Mouse (Mus musculus): ENCODE data around the gene Kif5a. TPM values are rescaled to one million over a fixed set of nuclear protein-coding genes. Genes with fewer than 3 reads are reported as not detected.
A peak's percentile ranks its signal among the peaks of the same experiment; 100 is the strongest.
"Not testable (repeated sequence)": the region's sequence is repeated elsewhere in the genome, so short reads cannot be mapped to it uniquely, and the experiment has no call there.

The Kif5a gene
- total RNA-seq, 4 experiments from 2014 or later, result 1,113 to 1,308 (median 1,238) TPM

DNA sequence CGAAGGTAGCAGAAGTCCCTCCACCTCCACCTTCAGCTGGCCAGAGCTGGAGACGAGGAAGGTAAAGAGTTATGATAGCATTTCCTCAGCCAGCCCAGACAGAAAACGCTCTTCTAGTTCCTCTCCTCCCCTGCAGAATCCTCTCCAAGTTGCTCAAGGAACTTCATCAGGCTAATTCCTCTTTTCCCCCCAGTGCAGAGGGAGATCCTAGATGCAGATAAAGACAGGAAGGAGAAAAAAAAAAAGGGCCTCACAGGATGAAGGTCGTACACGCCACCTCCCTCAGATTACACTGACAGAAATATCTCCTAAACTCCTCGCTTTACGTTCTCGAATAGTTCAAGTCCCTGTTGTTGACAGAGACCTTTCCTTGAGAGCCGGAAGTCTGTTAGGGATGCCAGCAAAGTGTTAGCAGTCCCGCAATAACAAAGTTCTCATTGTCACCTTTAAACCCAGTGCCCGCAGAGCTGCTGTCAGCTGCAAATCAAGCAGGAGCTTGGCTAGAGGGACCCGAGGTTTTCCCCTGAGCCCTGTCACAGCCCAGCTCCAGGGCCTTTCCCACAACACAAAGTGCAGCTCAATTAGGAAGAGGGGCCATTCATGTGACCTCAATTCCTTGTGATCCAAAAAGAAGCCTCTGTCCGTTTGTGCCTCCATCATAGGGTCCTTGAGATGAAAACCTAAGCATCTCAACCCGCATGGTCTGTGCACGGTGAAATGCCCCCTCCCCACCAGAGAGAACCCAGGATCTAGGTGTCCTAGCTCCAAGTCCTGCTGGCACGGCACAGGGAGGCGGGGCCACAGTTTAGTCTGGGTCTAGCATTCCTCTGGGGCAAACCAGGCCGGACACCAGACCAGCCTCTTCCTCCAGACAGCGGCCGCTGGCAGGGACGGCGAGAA, 68.5 kb downstream of the Kif5a start:
- DNase-seq (ENCODE audit: low spot score in 2 of 2), result peak in 1 of 2 experiments; percentile 40

DNA sequence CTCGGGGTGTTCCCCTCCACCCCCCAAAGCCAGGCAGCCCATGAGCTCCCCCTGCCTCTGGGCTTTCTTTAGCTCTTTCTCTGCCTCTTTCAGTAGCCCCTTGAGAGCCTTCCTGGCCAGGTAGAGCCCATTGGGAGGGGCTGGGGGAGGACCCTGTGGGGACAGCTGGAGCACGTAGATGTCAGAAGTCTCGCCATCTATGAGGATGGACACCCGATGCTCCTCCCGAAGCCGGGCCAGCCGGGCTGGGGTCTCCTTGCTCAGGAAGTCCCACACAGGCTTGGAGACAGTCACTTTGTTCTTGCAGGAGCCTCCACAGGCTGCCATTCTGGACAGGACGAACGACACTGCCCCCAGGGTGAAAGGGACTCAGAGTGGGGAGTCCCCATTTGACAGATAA, 70.1 kb downstream of the Kif5a start:
- no peak for DNase-seq (ENCODE audit: low spot score in 2 of 2)

DNA sequence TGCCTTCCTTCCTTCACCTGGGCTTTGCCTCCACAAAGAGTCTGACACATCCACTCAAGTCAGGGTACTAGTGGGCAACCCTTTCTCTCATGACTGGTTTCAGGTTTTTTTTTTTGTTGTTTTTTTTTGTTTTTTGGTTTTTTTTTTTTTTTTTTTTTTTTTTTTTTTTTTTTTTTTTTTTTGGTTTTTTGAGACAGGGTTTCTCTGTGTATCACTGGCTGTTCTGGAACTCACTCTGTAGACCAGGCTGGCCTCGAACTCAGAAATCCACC, 71.2 kb downstream of the Kif5a start:
- DNase-seq (ENCODE audit: low spot score in 2 of 2), result not testable (repeated sequence)

DNA sequence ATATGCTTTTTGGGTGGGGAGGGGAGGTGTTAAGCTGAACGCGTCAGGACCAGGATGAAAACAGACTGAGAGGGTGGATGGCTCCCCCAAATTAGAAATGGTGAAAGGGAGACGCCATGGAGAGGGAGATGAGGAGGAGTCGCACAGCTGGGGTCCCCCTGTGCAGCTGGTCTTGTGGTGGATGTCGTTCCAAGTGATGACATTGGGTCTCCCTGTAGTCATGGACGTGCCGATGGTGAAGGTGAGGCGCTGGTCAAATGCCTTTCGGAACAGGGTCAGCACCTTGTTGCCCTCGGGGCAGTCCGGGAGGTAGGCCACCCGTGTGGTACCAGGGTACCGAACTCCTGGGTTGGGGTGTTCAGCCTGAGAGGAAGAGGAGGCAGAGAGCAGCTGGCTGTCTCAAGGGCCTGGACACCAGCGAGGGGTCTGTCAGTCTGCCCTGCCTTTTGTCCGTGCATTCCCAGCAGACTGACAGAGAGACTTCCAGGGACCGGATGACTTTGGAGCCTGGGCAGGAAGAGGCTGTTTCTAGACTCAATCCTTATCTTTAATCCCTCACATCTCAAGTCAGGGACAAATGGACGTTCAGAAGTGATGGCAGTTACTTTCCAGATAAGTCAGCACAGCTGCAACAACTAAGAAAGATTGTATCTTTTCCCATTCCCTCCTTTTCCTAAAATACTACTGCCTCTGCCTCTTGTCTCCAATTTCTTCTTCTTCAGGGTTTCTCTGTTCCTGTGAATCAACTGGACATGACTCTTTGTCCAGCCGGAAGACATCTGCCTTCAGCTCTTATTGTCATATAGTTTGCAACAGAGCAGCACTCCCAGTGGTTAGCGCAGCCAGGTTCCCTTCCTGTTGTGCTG, 71.7 kb downstream of the Kif5a start:
- DNase-seq (ENCODE audit: low spot score in 2 of 2), result no peak

DNA sequence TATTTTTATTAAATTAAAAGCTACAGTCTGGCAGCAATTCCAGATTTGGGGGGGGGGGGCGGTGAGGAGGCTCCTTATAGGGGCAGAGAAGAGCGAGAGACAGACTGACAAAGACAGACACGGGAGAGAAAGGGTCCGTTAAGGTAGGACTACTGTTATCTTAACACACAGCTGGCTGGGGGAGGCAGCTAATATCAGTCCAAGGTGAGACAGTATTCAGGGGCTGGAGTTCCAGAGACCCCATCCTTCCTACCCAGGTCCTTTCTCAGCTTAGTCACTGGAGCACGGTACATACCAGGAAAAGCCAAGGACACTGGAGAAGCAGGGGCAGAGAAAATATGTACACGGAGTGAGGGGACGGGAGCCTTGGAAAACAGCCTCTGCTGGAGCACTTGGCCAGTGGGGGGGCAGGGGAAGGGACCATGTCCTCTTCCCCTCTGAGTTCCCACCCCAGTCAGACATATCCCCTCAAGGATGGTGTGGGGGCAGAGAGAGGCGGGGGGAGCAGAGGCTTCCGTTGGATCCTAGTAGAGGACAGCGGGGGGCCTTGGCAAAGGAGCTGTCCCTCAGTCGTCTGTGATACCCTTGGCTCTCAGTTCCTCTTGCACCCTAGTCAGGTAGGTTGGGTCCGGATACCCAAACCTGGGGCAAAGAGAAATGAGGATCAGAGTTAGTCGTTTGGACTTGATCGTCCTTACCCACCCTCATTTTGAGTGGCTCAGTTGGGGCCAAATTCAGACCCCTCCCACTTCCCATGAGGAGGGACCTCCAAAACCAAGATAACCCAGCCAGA, 72.6 kb downstream of the Kif5a start:
- DNase-seq (ENCODE audit: low spot score in 2 of 2), result no peak

DNA sequence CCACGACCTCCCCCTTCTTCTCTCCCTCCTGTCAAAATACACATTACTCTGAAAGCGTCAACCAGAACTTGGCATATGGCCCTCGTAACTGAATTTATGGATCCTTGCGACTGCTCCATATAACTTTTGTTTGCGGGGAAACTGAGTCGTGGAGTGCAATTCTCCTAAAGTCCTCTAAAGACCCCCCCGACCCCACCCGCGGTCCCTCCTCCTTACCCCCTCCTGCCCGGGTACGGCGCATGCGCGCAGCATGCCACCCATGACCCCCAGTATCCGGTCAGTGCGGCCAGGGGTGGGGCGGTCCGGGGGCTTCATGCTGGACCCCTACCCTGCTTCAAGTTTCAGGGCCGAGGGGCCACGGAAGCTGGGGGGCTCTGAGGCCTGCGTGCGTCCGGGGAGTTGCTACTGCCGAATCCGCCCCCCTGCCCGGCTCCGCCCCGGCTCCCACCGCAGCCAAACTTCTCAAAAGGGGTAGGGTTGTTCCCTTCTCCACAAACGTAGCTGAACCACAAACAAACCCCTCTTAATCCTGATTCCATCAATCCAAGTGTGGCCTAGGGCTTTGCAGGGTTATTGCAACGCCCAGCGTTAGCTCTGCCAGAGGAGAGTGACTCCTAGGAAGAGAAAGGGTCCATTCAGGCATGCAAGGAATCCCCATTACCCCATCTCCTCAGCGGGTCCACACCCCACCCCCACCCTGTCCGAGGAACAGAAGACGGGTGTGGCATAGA, 73.3 kb downstream of the Kif5a start, which contains the start of gene Arhgef25:
Gene Arhgef25 (minus strand): TSS at position 433 of the 731 bp plus-strand sequence.
- no peak for DNase-seq (ENCODE audit: low spot score in 2 of 2)

DNA sequence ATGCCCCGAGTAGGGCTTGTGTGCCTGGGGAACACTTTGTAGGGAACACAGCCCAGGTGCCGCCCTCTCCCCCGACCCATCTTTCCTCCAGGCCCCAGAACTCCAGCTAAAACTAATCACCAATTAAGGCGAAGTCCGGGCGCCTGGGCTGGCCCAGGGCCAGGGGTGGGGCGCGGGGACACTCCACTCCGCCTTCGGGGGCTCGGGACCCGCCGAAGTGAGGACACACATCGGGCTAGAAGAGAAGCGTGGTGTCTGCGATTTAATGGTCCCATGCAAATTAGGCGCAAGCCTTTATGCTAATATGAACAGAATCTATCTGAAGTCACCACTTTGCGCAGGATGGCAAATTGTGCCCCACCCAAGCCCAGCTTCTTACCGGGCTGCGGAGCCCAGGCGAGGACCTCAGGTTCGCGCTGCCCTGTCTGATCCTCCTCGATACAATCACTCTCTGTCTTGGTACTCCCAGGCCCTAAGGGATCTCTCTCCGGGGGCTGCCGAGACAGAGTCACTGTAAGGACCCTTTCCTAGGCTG, 74.0 kb downstream of the Kif5a start:
- DNase-seq (ENCODE audit: low spot score in 2 of 2), result no peak

DNA sequence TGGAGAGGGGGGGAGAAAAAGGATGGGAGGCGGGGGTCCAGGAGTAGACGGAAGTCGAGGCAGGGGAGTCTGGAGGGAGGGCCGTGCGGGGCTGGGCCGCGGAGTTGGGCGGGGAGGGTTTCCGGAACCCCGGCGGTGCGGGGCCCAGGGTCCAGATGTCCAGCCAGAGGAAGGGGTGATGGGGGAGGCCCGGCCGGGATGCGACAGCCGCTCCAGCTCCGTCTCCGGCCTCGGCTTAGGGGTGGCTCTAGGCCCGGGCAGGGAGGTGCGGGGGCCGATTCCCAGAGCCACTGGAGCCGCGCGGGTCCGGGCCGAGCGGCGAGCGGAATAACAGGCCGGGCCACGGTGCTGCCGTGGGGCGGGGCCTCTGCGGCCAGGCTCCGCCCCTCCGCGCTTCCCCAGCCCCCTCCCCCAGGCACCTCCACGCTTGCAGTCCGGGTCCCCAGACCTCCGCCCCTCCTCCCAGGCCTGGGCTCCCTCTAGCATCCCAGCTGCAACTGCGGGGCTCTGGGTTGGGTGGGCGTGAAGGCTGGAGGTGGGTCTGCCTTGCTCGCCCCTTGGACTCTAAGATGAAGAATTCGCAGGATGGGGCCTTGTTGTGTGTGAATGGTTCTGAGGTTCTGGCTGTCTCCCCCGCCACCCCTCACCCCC, 74.6 kb downstream of the Kif5a start:
- DNase-seq (ENCODE audit: low spot score in 2 of 2), result no peak

DNA sequence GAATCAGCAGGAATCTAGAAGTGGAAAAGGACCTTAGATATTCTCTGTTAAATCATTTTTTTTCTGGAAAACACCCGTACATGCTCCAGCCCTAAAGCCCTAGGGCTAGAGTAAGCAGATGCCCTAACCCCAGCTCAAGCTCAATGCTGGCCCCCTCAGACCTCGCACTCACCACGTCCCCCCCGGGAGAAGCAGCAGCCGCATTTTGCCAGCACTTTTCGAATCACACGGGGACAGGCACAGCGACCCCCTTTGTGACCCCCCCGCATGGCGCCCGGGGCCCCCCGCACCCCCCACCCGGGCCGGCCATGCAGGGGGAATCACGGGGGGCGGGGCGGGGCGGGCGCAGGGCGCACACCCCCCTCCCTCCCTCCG, 75.1 kb downstream of the Kif5a start:
- no peak for DNase-seq (ENCODE audit: low spot score in 2 of 2)

DNA sequence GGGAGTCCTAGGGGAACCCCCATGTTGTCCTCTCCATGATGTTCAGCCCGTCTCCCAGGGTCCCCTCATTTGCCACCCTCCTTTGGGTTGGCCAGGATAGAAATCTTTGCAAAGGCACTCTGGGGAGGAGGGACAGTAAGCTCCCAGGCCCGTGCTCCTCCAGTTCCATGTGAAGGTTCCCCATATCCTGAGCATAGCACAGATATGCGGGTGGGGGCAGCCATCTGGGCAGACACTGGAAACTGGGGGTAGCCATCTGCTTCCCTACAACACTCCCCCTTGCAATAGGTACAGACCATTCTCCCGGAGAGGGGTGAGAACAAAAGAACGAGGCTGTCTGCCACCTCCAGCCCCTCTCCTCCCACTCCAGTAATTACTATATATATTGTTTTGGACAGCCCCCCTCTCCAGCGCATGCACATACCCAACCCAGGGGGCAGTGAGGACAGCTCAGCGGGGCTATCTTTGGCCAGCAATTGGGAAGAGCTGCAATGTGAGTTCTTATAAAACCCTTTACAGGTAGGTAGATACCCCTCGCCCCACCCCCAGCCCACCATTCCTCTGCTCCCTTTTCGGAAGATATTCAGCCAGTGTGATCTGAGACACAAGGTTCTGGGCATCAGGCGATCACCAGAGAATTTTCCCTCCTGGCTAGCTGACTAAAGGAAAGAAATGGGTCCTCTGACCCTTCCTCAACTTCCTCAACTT, 75.6 kb downstream of the Kif5a start:
- DNase-seq (ENCODE audit: low spot score in 2 of 2), result peak in 1 of 2 experiments; percentile 89

DNA sequence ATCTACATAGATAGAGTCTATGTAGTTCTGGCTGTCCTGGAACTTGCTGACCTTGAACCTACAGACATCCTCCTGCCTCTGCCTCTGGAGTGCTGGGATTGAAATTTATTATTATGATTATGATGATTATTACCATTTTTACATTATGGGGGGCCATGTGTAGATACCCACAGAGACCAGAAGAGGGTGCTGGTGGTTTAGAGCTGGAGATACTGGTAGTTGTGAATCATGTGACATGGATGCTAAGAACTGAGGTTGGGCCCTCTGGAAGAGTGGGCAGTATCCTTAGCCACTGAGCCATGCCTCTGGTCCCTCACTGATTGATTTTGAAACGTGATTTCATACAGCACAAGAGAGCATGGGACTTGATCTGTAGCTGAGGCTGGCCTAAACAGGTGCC, 76.7 kb downstream of the Kif5a start:
- DNase-seq (ENCODE audit: low spot score in 2 of 2), result no peak

DNA sequence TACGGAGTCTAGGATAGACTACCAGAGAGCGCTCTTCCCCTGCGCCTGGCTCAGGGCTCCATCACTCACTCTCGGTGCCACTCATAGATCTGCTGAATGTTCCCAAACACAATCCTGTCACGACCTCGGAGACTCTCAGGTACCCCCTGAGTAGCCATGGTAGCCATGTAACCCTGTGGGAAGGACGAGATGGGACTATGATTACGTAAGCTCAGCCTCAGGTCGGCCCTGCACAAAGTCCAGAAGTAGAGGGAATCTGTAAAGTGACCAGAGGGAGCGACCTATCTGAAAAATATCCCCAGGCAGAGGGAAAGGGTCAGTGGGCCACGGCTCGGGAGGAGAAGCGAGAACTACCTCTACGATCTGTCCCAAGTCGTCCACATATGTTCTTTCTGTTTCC, 77.6 kb downstream of the Kif5a start:
- no peak for DNase-seq (ENCODE audit: low spot score in 2 of 2)

DNA sequence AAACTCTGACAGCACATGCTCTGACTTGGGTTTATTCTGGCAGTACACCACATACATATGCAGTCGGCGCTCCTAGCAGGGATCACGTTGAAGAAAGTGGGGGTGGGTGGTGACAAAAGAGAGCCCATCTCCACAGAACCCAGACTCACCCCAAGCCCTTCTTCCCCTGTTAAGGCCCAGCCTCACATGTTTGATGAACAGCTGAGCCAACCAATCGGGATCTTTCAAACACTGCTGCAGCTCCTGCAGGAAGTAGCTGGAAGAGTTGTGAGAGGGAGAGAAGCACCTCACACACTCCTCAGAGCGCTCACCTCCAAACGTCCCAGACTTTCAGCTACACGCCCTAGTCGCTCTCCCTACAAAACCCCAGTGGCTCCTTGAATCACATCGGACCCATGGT, 78.0 kb downstream of the Kif5a start:
- DNase-seq (ENCODE audit: low spot score in 2 of 2), result no peak

DNA sequence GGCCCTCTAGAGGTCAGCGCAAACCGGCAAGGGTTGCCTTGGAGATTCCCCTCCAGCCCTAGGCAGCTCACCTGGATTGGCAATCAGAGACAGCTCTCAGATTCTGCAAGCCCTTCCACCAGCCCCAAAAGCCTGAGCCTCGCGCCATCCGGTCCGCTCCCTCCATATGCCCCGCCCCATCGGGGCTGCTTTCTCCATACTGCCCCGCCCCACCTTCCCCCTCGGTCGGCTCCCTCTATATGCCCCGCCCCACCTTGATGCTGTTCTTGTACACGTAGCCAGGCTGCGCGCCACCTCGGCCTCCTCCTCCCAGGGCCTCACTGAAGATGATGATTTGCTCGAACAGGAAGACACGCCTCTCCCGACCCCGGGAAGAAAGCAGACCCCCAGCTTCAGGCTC, 79.4 kb downstream of the Kif5a start:
- DNase-seq (ENCODE audit: low spot score in 2 of 2), result no peak

DNA sequence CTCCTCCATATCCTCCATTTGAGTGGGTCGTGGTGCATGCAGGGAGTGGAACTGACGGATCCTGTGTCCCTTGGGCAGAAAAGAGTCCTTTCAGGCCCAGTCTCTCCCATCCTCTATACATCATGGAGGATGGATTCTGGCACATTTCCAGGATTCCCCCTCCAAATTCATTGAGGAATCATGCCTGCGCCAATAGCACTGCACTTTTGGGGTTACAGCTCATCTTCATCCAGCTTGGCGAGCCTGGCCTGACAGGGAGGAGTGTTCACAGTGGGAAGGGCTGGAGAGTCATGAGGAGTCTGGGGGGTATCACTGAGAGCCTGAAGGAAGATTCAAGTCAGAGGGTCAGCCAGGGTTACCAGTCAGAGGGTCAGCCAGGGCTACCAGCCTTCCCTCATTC, 80.5 kb downstream of the Kif5a start:
- DNase-seq (ENCODE audit: low spot score in 2 of 2), result no peak

DNA sequence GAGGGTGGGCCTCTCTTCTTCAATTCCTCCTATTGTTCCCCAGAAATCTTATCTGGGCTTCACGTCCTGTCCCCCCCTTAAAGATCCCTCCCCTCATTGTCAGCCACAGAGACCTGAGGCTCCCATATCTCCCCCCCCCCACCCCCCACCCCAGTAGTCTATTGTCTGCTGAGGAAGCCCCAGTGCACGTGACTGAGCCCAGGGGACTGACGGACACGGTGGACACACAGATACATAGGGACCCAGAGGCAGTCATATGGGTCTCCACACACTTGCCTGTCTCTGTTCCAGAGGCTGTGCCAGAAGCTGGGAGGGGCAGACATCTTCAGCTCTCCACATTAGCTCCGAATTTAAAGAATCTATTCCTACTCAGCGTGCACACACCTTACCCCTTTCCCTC, 81.6 kb downstream of the Kif5a start:
- no peak for DNase-seq (ENCODE audit: low spot score in 2 of 2)

DNA sequence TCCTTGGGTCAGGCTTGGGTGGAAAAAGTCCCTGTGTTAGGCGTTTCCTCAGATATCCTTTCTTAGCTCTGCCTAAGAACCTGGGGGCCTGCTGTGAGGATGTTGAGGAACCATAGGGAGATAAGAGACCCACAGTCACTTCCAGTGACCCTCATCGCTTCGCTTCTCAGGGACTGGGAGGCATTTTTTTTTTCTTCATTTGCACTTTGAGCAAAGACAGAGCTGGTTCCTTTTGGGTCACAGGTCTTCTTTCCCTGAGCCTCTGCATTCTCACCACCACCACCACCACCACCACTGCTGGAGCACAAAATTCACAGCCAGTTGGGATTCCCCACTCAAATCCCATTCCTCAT, 82.5 kb downstream of the Kif5a start:
- DNase-seq (ENCODE audit: low spot score in 2 of 2), result no peak

DNA sequence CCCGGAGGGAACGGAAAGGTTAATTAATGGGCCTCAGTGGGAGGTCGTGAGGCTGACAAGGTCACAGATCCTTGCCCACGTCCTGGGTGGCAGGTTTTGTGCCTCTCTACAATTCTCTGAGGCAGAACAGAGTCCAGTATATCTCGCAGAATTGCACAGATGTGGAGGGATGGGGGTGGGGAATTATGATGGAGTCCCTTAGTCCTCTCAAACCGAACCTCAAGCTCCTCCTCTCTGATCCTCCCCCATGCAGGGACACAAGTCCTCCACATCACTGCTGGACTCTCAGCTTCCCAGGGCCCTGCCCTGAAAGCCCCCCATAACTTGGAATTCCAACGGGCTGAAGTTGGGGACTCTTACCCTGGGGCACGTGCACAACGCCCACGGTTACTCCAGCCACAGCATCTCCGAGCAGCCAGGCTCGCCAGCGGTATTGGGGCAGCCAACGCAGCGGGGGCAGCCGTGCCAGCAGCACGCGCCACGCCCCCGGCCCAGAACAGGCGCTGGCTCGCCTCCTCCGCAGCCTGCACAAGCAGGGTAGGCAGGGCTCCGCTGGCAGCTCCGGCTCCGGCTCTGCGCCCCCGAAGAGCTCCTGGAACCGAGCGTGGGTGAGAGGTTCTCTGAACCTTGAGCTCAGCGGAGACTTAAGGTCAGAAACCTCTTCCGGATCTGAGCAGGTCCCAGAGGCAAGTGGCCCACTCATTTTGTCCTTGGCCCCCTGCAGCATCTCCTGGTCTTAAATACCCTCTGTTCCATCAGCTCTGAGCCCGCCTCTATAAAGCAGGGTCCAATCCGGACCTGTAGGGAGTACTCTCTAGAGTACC, 83.1 kb downstream of the Kif5a start, which contains the start of gene Slc26a10:
Gene Slc26a10 (minus strand): TSS at position 775 of the 824 bp plus-strand sequence.
- peak in 1 of 2 experiments; percentile 62 for DNase-seq (ENCODE audit: low spot score in 2 of 2)
